Mouse (Mus musculus): Measurements from ENCODE around the gene Zmynd8.

The Zmynd8 gene

GRCm38 (mm10) chr2:165898202-165899194 is at the start of gene Zmynd8:
Zmynd8 (minus strand) TSS chr2:165899016.
- no peak for DNase-seq (ENCODE audit: low read depth, low spot score)

GRCm38 (mm10) chr2:165948007-165948406 is 49.2 kb upstream of the Zmynd8 start:
- no peak for DNase-seq (ENCODE audit: low read depth, low spot score)

GRCm38 (mm10) chr2:165946046-165946564 is 47.3 kb upstream of the Zmynd8 start:
- DNase-seq (ENCODE audit: low read depth, low spot score) = no peak

GRCm38 (mm10) chr2:165944576-165945351 is 45.9 kb upstream of the Zmynd8 start:
- DNase-seq (ENCODE audit: low read depth, low spot score) = no peak

- DNase-seq (ENCODE audit: low read depth, low spot score) = no peak
Observed at GRCm38 (mm10) chr2:165943113-165943512, 44.3 kb upstream of the Zmynd8 start.

- no peak for DNase-seq (ENCODE audit: low read depth, low spot score)
Observed at GRCm38 (mm10) chr2:165936106-165936505, 37.3 kb upstream of the Zmynd8 start.

- no peak for DNase-seq (ENCODE audit: low read depth, low spot score)
Observed at GRCm38 (mm10) chr2:165927705-165928104, 28.9 kb upstream of the Zmynd8 start.

- DNase-seq (ENCODE audit: low read depth, low spot score) = no peak
Observed at GRCm38 (mm10) chr2:165926191-165926590, 27.4 kb upstream of the Zmynd8 start.

- no peak for DNase-seq (ENCODE audit: low read depth, low spot score)
Observed at GRCm38 (mm10) chr2:165925144-165925543, 26.3 kb upstream of the Zmynd8 start.

- DNase-seq (ENCODE audit: low read depth, low spot score) = no peak
Observed at GRCm38 (mm10) chr2:165924695-165925094, 25.9 kb upstream of the Zmynd8 start.

- DNase-seq (ENCODE audit: low read depth, low spot score) = no peak
Observed at GRCm38 (mm10) chr2:165923715-165924114, 24.9 kb upstream of the Zmynd8 start.

GRCm38 (mm10) chr2:165922994-165923393 is 24.2 kb upstream of the Zmynd8 start:
- DNase-seq (ENCODE audit: low read depth, low spot score) = no peak

GRCm38 (mm10) chr2:165922047-165922728 is 23.4 kb upstream of the Zmynd8 start:
- no peak for DNase-seq (ENCODE audit: low read depth, low spot score)

GRCm38 (mm10) chr2:165914298-165914697 is 15.5 kb upstream of the Zmynd8 start:
- peak; percentile 55 for DNase-seq (ENCODE audit: low read depth, low spot score)

- DNase-seq (ENCODE audit: low read depth, low spot score) = no peak
Observed at GRCm38 (mm10) chr2:165913073-165913472, 14.3 kb upstream of the Zmynd8 start.

GRCm38 (mm10) chr2:165909731-165910130 is 10.9 kb upstream of the Zmynd8 start:
- DNase-seq (ENCODE audit: low read depth, low spot score) = no peak

GRCm38 (mm10) chr2:165907199-165907598 is 8.4 kb upstream of the Zmynd8 start:
- DNase-seq (ENCODE audit: low read depth, low spot score) = no peak

GRCm38 (mm10) chr2:165906332-165906945 is 7.6 kb upstream of the Zmynd8 start:
- no peak for DNase-seq (ENCODE audit: low read depth, low spot score)

GRCm38 (mm10) chr2:165901127-165901384 is 2.2 kb upstream of the Zmynd8 start:
- no peak for DNase-seq (ENCODE audit: low read depth, low spot score)

- no peak for DNase-seq (ENCODE audit: low read depth, low spot score)
Observed at GRCm38 (mm10) chr2:165900351-165901126, 1.7 kb upstream of the Zmynd8 start.

- no peak for DNase-seq (ENCODE audit: low read depth, low spot score)
Observed at GRCm38 (mm10) chr2:165899923-165900322, 1.1 kb upstream of the Zmynd8 start.
